Mouse (Mus musculus): ENCODE results near the gene Ppp1r3a. TPM values are rescaled to one million over a fixed set of nuclear protein-coding genes. Genes with fewer than 3 reads are reported as not detected.

Gene Ppp1r3a
- total RNA-seq (2014; rRNA removed): 0.19 TPM in 1 of 2 replicates, not detected in the other
- polyA plus RNA-seq (2015; fragmentation: Nextera tagmentation; extraction: Ambion mirVana): not detected in 2 replicates

GRCm38 (mm10) chr6:14754901-14755591, at the start of gene Ppp1r3a:
TSS of gene Ppp1r3a (minus strand) at chr6:14755274.
- H3K36me3 ChIP-seq (ENCODE audit: insufficient read depth, low read length): no peaks in the 10 kb centered on the region
- no peak within 1 kb of the TSS for H3K27ac ChIP-seq (ENCODE audit: low read depth, low read length)
- WGBS: 91% methylated on average over 7 of the region's 7 CpGs
- H3K4me3 ChIP-seq (ENCODE audit: low read depth, low read length): no peak within 1 kb of the TSS
- no peak for ATAC-seq (ENCODE audit: low FRiP score)
- DNase-seq (ENCODE audit: low spot score): no peak
- no peak within 1 kb of the TSS for H3K9ac ChIP-seq (replicated peaks; ENCODE audit: low read length, poor library complexity, severe bottlenecking)
- H3K27me3 ChIP-seq (ENCODE audit: insufficient read depth, low read length): no peaks in the 10 kb centered on the region
- TF ChIP-seq CTCF (IDR thresholded peaks at IDR 0.05): no peak
- no peak within 1 kb of the TSS for H3K4me2 ChIP-seq (ENCODE audit: low read depth, low read length, poor library complexity, severe bottlenecking)
- H3K4me1 ChIP-seq (ENCODE audit: insufficient read depth, low read length): no peaks in the 10 kb centered on the region
- no peaks in the 10 kb centered on the region for H3K9me3 ChIP-seq (ENCODE audit: low read length)

- ATAC-seq (ENCODE audit: low FRiP score) (no peak), DNase-seq (ENCODE audit: low spot score) (no peak)
- no peak overlapping the region for H3K4me2 ChIP-seq (ENCODE audit: low read depth, low read length, poor library complexity, severe bottlenecking)
- H3K36me3 ChIP-seq (ENCODE audit: insufficient read depth, low read length): no peaks in the 10 kb centered on the region
- no peak overlapping the region for H3K9ac ChIP-seq (replicated peaks; ENCODE audit: low read length, poor library complexity, severe bottlenecking)
- H3K4me1 ChIP-seq (ENCODE audit: insufficient read depth, low read length): no peaks in the 10 kb centered on the region
- no peak for TF ChIP-seq CTCF (IDR thresholded peaks at IDR 0.05)
- no peaks in the 10 kb centered on the region for H3K27me3 ChIP-seq (ENCODE audit: insufficient read depth, low read length)
- no peak overlapping the region for H3K4me3 ChIP-seq (ENCODE audit: low read depth, low read length)
- H3K27ac ChIP-seq (ENCODE audit: low read depth, low read length): no peak overlapping the region
- WGBS: 95% methylated on average over 1 of the region's 1 CpGs
- no peaks in the 10 kb centered on the region for H3K9me3 ChIP-seq (ENCODE audit: low read length)
Observed at GRCm38 (mm10) chr6:14787157-14787938, 32.3 kb upstream of the Ppp1r3a start.

- Histone ChIP-seq H3K27me3 (ENCODE audit: insufficient read depth, low read length) (no peaks in the 10 kb centered on the region), H3K9me3 (ENCODE audit: low read length) (no peaks in the 10 kb centered on the region), H3K36me3 (ENCODE audit: insufficient read depth, low read length) (no peaks in the 10 kb centered on the region), H3K9ac (replicated peaks; ENCODE audit: low read length, poor library complexity, severe bottlenecking) (no peak overlapping the region), H3K4me2 (ENCODE audit: low read depth, low read length, poor library complexity, severe bottlenecking) (no peak overlapping the region), H3K4me3 (ENCODE audit: low read depth, low read length) (no peak overlapping the region), H3K27ac (ENCODE audit: low read depth, low read length) (no peak overlapping the region), H3K4me1 (ENCODE audit: insufficient read depth, low read length) (no peaks in the 10 kb centered on the region)
- DNase-seq (ENCODE audit: low spot score): no peak
- ATAC-seq (ENCODE audit: low FRiP score): no peak
- 87% methylated on average over 4 of the region's 4 CpGs for WGBS
- no peak for TF ChIP-seq CTCF (IDR thresholded peaks at IDR 0.05)
Observed at GRCm38 (mm10) chr6:14777920-14778319, 22.8 kb upstream of the Ppp1r3a start.

DNA sequence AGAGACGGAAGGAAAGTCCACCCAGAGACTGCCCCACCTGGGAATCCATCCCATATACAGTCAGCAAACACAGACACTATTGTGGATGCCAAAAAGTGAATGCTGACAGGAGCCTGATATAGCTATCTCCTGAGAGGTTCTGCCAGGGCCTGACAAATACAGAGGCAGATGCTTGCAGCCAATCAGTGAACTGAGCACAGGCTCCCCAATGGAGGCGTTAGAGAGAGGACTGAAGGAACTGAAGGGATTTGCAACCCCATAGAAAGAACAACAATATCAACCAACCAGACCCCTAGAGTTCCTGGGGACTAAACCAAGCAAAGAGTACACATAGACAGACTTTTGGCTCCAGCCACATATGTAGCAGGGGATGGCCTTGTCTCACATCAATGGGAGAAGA, 16.6 kb upstream of the Ppp1r3a start:
- H3K36me3 ChIP-seq (ENCODE audit: insufficient read depth, low read length): no peaks in the 10 kb centered on the region
- no peak for TF ChIP-seq CTCF (IDR thresholded peaks at IDR 0.05)
- 82% methylated on average over 2 of the region's 2 CpGs for WGBS
- no peaks in the 10 kb centered on the region for H3K27me3 ChIP-seq (ENCODE audit: insufficient read depth, low read length)
- H3K27ac ChIP-seq (ENCODE audit: low read depth, low read length): no peak overlapping the region
- DNase-seq (ENCODE audit: low spot score) (no peak), ATAC-seq (ENCODE audit: low FRiP score) (no peak)
- no peaks in the 10 kb centered on the region for H3K9me3 ChIP-seq (ENCODE audit: low read length)
- H3K4me2 ChIP-seq (ENCODE audit: low read depth, low read length, poor library complexity, severe bottlenecking): no peak overlapping the region
- H3K4me3 ChIP-seq (ENCODE audit: low read depth, low read length): no peak overlapping the region
- H3K9ac ChIP-seq (replicated peaks; ENCODE audit: low read length, poor library complexity, severe bottlenecking): no peak overlapping the region
- H3K4me1 ChIP-seq (ENCODE audit: insufficient read depth, low read length): no peaks in the 10 kb centered on the region

DNA sequence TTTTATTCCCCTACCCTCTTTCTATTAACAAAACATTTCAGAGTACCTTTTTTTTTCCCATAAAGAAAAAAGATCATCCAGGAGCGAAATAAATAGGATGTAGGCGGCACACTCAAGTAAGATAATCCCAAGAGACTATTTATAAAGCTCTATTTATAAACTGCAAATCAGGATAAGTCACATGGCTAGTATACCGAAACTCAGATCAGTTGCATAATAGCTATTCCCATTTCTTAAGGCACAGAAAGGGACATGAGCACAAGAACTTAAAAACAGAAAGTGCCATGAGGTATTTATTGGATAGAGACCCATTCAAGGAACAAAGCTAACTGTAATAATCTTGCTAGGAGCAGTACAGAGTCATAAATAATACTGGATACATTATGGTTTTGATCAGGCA, 2.4 kb upstream of the Ppp1r3a start:
- Histone ChIP-seq H3K4me1 (ENCODE audit: insufficient read depth, low read length) (no peaks in the 10 kb centered on the region), H3K4me2 (ENCODE audit: low read depth, low read length, poor library complexity, severe bottlenecking) (no peak overlapping the region), H3K27me3 (ENCODE audit: insufficient read depth, low read length) (no peaks in the 10 kb centered on the region), H3K36me3 (ENCODE audit: insufficient read depth, low read length) (no peaks in the 10 kb centered on the region), H3K9me3 (ENCODE audit: low read length) (no peaks in the 10 kb centered on the region), H3K9ac (replicated peaks; ENCODE audit: low read length, poor library complexity, severe bottlenecking) (no peak overlapping the region), H3K4me3 (ENCODE audit: low read depth, low read length) (no peak overlapping the region), H3K27ac (ENCODE audit: low read depth, low read length) (no peak overlapping the region)
- ATAC-seq (ENCODE audit: low FRiP score) (no peak), DNase-seq (ENCODE audit: low spot score) (no peak)
- no peak for TF ChIP-seq CTCF (IDR thresholded peaks at IDR 0.05)
- 56% methylated on average over 3 of the region's 3 CpGs for WGBS

- Histone ChIP-seq H3K36me3 (ENCODE audit: insufficient read depth, low read length) (no peaks in the 10 kb centered on the region), H3K4me1 (ENCODE audit: insufficient read depth, low read length) (no peaks in the 10 kb centered on the region), H3K9ac (replicated peaks; ENCODE audit: low read length, poor library complexity, severe bottlenecking) (no peak overlapping the region), H3K27me3 (ENCODE audit: insufficient read depth, low read length) (no peaks in the 10 kb centered on the region), H3K27ac (ENCODE audit: low read depth, low read length) (no peak overlapping the region), H3K4me3 (ENCODE audit: low read depth, low read length) (no peak overlapping the region), H3K4me2 (ENCODE audit: low read depth, low read length, poor library complexity, severe bottlenecking) (no peak overlapping the region), H3K9me3 (ENCODE audit: low read length) (no peaks in the 10 kb centered on the region)
- no peak for ATAC-seq (ENCODE audit: low FRiP score)
- DNase-seq (ENCODE audit: low spot score): no peak
- TF ChIP-seq CTCF (IDR thresholded peaks at IDR 0.05): no peak
- 76% methylated on average over 4 of the region's 4 CpGs for WGBS
Observed at GRCm38 (mm10) chr6:14753512-14753911, 1.6 kb downstream of the Ppp1r3a start.
